ENCODE assay signal across 8 mouse cellular contexts in genomic region chr10:82986251-82986992, GRCm38 (mm10). TPM values are rescaled to one million over a fixed set of nuclear protein-coding genes. Genes with fewer than 3 reads are reported as not detected.
DNase-seq lines count a peak whose midpoint lies in the region; ATAC-seq and TF ChIP-seq lines count a peak whose summit lies in the region.

No protein-coding gene starts in this region.

- H3K4me1 ChIP-seq in lung, embryonic 14.5 days (ENCODE audit: insufficient read depth): peaks cover 8% of the 10 kb centered on the region
- peaks cover 53% of the 10 kb centered on the region for H3K4me1 ChIP-seq in forebrain, embryonic 13.5 days
- peaks cover 46% of the 10 kb centered on the region for H3K4me1 ChIP-seq in limb, embryonic 10.5 days
- peaks cover 17% of the 10 kb centered on the region for H3K4me1 ChIP-seq in neural tube, embryonic 11.5 days (ENCODE audit: control insufficient read depth, insufficient read depth, low read length)

- H3K36me3 ChIP-seq in lung, embryonic 14.5 days (ENCODE audit: insufficient read depth): no peaks in the 10 kb centered on the region
- no peaks in the 10 kb centered on the region for H3K36me3 ChIP-seq in forebrain, embryonic 13.5 days (ENCODE audit: poor library complexity, severe bottlenecking)
- H3K36me3 ChIP-seq in limb, embryonic 10.5 days: no peaks in the 10 kb centered on the region
- no peaks in the 10 kb centered on the region for H3K36me3 ChIP-seq in neural tube, embryonic 11.5 days (ENCODE audit: control insufficient read depth, insufficient read depth, low read length)

- DNase-seq in lung, embryonic 14.5 days: peak; percentile 37
- DNase-seq in lung, postnatal 14 days: no peak
- DNase-seq in adrenal gland, postnatal 10 days: peak; percentile 32
- DNase-seq in limb, embryonic 10.5 days (ENCODE audit: low spot score): peak; percentile 67
- DNase-seq in neural tube, embryonic 11.5 days (ENCODE audit: low spot score): no peak
- no peak for DNase-seq in urinary bladder, postnatal 4 days (ENCODE audit: low spot score in 2 of 2)

- H3K9ac ChIP-seq in lung, embryonic 14.5 days: peak overlapping the region; percentile 71
- H3K9ac ChIP-seq in forebrain, embryonic 13.5 days: peak overlapping the region; percentile 89
- H3K9ac ChIP-seq in neural tube, embryonic 11.5 days (ENCODE audit: low read length): peak overlapping the region; percentile 79

- 0 out of 2 replicates have a peak, but pooled peaks have one; percentile 11 for ATAC-seq in lung, embryonic 14.5 days (ENCODE audit: insufficient read depth)
- ATAC-seq in forebrain, embryonic 13.5 days: peak; percentile 20; the same call in 1 of the 2 replicates
- no peak for ATAC-seq in neural tube, embryonic 11.5 days (ENCODE audit: insufficient read depth, low FRiP score, low TSS enrichment)
- ATAC-seq in megakaryocyte progenitor cell, adult 5-6 weeks (replicated peaks; ENCODE audit: poor library complexity): no peak; the same call in 1 of the 2 replicates

- peaks cover 8% of the 10 kb centered on the region; the same call in 1 of the 2 replicates for H3K27me3 ChIP-seq in lung, embryonic 14.5 days (ENCODE audit: insufficient read depth, low read length)
- peaks cover 22% of the 10 kb centered on the region for H3K27me3 ChIP-seq in forebrain, embryonic 13.5 days
- H3K27me3 ChIP-seq in limb, embryonic 10.5 days (ENCODE audit: low read depth, poor library complexity, severe bottlenecking): peaks cover 49% of the 10 kb centered on the region
- H3K27me3 ChIP-seq in neural tube, embryonic 11.5 days (ENCODE audit: control insufficient read depth, insufficient read depth, low read length): 0 out of 2 replicates have a peak, but pooled peaks cover 10% of the 10 kb centered on the region

- peak overlapping the region; percentile 72 for H3K4me3 ChIP-seq in lung, embryonic 14.5 days (ENCODE audit: low read depth, low read length)
- peak overlapping the region; percentile 60 for H3K4me3 ChIP-seq in forebrain, embryonic 13.5 days
- peak overlapping the region; percentile 80 for H3K4me3 ChIP-seq in limb, embryonic 10.5 days
- peak overlapping the region; percentile 77 for H3K4me3 ChIP-seq in neural tube, embryonic 11.5 days (ENCODE audit: low read depth, low read length)

- H3K9me3 ChIP-seq in lung, embryonic 14.5 days (ENCODE audit: low read depth, low read length): no peaks in the 10 kb centered on the region
- no peaks in the 10 kb centered on the region for H3K9me3 ChIP-seq in forebrain, embryonic 13.5 days (replicated peaks)
- no peaks in the 10 kb centered on the region for H3K9me3 ChIP-seq in limb, embryonic 10.5 days (replicated peaks)
- no peaks in the 10 kb centered on the region for H3K9me3 ChIP-seq in neural tube, embryonic 11.5 days (ENCODE audit: control insufficient read depth, low read length)

- H3K27ac ChIP-seq in lung, embryonic 14.5 days (ENCODE audit: low read depth): peak overlapping the region; percentile 82
- no peak overlapping the region for H3K27ac ChIP-seq in forebrain, embryonic 13.5 days
- H3K27ac ChIP-seq in limb, embryonic 10.5 days: peak overlapping the region; percentile 86
- H3K27ac ChIP-seq in neural tube, embryonic 11.5 days (ENCODE audit: low read depth, low read length): peak overlapping the region; percentile 42

- TF ChIP-seq CTCF in lung, embryonic 14.5 days (IDR thresholded peaks at IDR 0.05; ENCODE audit: low read depth): no peak

- 4% methylated on average over 21 of the region's 21 CpGs for WGBS in lung, embryonic 14.5 days
- 4% methylated on average over 21 of the region's 21 CpGs for WGBS in forebrain, embryonic 13.5 days
- 6% methylated on average over 21 of the region's 21 CpGs for WGBS in limb, embryonic 10.5 days
- 4% methylated on average over 21 of the region's 21 CpGs for WGBS in neural tube, embryonic 11.5 days

- H3K4me2 ChIP-seq in lung, embryonic 14.5 days: peak overlapping the region; percentile 85
- peak overlapping the region; percentile 92 for H3K4me2 ChIP-seq in forebrain, embryonic 13.5 days
- peak overlapping the region; percentile 89 for H3K4me2 ChIP-seq in neural tube, embryonic 11.5 days (ENCODE audit: low read depth)

RNA-seq across cellular contexts. Expression of gene Chst11, which starts 1.1 kb away (rescaled TPM):
- 2.3 and 2.6 TPM in 2 replicates for polyA plus RNA-seq in lung, embryonic 14.5 days (2014; fragmentation: Nextera tagmentation; extraction: Ambion mirVana)
- total RNA-seq in adrenal gland, postnatal 10 days (2021): 10 to 100 TPM; 23.2 to 23.3 TPM
- 2.1 and 2.5 TPM in 2 replicates for polyA plus RNA-seq in forebrain, embryonic 13.5 days (2015; fragmentation: Nextera tagmentation; extraction: Ambion mirVana)
- 1.2 and 1.5 TPM in 2 replicates for polyA plus RNA-seq in limb, embryonic 10.5 days (2016; fragmentation: Nextera tagmentation; extraction: Ambion mirVana)
- polyA plus RNA-seq in neural tube, embryonic 11.5 days (2014; fragmentation: Nextera tagmentation; extraction: Ambion mirVana): 2.5 and 3.1 TPM in 2 replicates
- total RNA-seq in megakaryocyte progenitor cell, adult 5-6 weeks (2015): 19.2 and 20.0 TPM in 2 replicates
- total RNA-seq in megakaryocyte progenitor cell, adult 5-6 weeks (2017): 20.4 and 22.2 TPM in 2 replicates

Comparison
In these comparisons a context has a peak if more than half of its experiments do, and no peak if none do; other contexts are left out.
1. DNase-seq: peak in lung, embryonic 14.5 days (single experiment), adrenal gland, postnatal 10 days (single experiment) and limb, embryonic 10.5 days (single experiment); none in lung, postnatal 14 days (single experiment), neural tube, embryonic 11.5 days (single experiment) and urinary bladder, postnatal 4 days (0 of 2).
2. ATAC-seq: peak in lung, embryonic 14.5 days (single experiment) and forebrain, embryonic 13.5 days (single experiment); none in neural tube, embryonic 11.5 days (single experiment) and megakaryocyte progenitor cell, adult 5-6 weeks (single experiment).
3. Peak in every context shown above with its lines, with median percentiles within 50 percentile points of each other: H3K4me2 ChIP-seq, H3K4me3 ChIP-seq and H3K9ac ChIP-seq.